Mouse (Mus musculus) testis, postnatal 10 days (tissue): ENCODE data around the gene Xiap.
"Not testable (repeated sequence)": the region's sequence is repeated elsewhere in the genome, so short reads cannot be mapped to it uniquely, and the experiment has no call there.

Source experiments
- DNase-seq: peaks from one replicate; pipeline ENCODE4 v3.0.0; 2021; ENCODE audit warnings: low spot score

Gene Xiap

GRCm38 (mm10) chrX:42059282-42060068 is at the start of gene Xiap:
Xiap (plus strand) TSS chrX:42059679.
- DNase-seq, result no peak

DNA sequence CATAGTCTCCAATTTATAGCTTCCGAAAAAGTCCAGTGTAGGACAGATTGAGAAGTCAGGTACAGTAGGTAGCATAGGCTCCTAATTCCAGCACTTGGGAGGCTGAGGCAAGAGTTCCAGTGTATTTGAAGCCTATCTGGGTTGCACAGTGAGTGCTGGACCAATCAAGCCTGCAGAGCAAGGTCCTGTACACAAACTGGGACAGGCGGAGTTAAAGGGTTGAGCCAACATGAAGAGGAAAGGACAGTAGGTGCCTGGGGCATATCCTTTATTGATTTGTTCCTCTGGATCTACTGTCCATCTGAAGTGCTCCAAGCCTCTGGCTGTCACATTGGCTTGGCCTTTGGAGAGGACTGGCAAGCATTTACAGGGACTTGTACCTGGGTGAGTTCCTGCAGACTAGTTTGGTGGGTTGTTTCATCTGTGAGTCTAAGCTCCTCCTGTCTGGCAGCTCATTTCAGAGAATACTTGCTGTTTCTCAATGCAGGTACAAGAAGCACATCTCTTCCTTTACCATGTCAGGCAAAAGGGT is 46.7 kb upstream of the Xiap start:
- DNase-seq, result no peak

DNA sequence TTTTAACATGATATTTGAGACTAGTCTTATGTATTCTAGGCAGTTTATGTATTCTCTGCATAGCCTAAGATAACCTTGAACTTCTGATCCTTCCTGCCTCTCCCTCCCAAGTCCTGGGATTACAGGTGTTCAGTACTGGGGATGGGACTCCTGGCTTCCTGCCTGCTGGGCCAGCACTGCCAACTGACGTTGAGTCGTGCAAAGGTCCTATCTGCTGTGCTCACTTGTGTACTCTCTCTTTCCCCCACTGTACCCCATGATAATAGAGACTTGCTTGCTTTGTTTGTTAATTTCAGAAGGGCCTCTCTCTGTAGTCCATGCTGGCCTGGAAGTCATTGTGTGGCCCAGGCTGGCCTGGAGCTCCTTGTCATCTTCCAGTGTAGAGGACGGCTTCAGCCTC is 45.7 kb upstream of the Xiap start:
- no peak for DNase-seq

DNA sequence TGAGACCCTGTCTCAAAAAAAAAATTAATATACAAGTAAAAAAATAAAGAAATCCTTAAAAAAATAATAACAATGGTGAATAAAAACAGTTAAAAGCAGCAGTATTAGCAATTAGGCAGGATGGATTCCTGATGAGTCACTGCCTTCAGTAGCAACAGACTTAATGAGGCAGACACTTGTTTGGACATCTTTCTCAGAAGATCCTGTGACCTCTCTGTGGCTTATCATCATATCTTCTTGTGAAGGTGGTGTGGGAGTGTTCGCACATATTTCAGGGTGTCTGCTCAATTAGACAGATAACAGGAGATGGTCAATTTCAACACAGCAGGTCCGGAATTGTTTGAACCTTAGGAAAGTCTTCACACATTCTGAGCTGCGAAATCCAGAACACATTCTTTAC is 45.0 kb upstream of the Xiap start:
- DNase-seq, result no peak

GRCm38 (mm10) chrX:42018030-42018429 is 41.4 kb upstream of the Xiap start:
- DNase-seq, result no peak

- DNase-seq, result no peak
These were observed 40.0 kb upstream of the Xiap start for GRCm38 (mm10) chrX:42019441-42019840.

DNA sequence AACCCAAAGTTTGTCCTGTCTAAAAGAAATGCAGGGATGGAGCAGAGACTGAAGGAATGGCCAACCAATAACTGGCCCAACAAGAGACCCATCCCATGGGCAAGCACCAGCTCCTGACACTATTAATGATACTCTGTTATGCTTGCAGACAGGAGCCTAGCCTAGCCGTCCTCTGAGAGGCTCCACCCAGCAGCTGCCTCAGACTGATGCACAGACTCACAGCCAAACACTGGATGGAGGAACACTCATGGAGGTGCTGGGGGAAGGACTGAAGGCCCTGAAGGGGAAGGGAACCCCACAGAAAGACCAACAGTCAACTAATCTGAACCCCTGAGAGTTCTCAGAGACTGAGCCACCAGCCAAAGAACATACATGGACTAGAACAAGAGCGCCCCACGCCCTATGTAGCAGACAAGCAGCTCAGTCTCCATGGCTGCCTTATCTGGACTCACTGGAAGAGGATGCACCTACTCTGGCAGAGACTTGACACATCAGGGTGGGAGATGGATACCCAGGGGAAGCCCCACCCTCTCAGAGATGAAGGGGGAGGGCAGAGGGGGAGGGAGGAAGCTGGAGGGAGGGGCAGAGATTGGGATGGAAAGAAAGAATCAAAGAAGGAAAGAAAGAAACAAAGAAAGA is 33.6 kb upstream of the Xiap start:
- DNase-seq, result not testable (repeated sequence)

DNA sequence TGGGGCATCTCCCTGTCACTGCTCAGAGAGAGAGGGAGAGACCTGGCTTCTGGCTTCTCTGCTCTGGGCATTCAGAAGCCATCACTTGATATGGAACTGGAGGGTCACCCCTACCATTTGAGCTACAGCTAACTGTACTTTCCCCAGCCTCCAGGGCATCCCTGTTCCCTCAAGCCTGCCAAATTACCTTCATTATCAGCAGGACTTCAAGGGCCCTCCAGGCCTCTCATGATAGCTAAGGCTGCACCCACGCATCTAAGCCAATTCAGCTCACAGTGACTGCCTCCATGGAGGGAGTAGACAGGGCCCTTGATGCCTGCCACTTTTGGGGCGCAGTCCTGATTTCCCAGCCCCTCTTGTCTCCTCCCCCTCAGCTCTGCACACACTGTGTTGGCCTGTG is 32.5 kb upstream of the Xiap start:
- DNase-seq, result not testable (repeated sequence)

DNA sequence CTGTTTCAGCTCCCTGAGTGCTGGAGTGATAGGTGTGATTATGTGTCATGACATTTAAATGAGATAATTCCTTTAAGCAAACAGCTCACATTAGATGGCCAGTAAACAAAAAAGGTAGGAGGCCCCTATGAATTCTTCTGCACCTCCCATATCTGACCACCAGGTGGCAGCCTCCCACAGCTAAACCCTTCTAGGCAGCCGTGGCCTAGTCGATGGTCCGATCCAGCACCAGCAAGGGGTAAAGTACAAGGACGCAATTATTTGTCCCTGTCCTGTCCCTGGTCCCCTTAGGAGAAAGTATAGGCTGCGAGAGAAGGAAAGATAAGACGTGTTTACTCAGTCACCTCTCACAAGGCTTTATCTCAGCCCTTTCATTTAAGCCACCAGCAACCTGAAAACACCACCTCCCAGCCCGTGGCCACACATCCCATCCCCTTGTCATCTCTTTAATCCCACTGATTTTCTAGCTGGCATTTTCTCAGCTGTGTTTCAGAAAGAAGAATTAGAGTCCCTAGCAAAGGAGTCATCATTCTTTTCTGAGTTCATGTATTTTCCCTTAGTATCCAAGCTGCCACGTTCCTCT is 26.3 kb upstream of the Xiap start:
- peak; percentile 78 for DNase-seq

- no peak for DNase-seq
These were observed 25.6 kb upstream of the Xiap start for GRCm38 (mm10) chrX:42033911-42034310.

DNA sequence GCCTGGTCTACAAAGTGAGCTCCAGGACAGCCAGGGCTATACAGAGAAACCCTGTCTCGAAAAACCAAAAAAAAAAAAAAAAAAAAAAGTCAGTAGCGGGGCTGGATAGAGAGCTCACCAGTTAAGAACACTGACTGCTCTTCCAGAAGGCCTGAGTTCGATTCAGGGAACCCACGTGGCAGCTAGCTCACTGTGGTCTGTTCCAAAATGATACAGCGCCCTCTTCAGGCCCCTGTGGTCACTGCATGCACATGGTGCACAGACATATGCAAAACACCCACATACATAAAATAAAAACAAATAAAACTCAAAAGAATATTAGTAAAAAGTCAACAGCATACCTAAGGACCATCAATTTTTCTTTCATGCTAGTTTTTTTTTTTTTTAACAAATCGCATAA is 20.0 kb upstream of the Xiap start:
- peak; percentile 41 for DNase-seq

DNA sequence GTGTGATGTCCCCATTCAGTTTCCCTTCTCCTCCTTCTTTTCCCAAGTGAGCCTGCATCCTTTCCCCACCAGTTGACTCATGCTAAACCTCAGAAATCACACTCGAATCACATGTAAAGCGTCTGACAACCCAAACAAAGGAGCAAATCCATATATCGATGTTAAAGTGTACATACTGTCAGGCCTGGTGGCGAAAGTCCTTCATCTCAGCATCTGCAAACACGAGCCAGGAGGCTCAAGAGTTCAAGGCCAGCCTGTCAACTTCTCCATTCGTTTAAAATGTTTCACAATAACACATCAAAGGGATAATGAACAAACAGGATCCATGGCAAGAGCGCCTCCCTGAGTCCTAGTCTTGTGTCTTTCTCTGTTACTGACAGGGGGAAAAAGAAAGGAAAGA is 14.5 kb upstream of the Xiap start:
- no peak for DNase-seq

DNA sequence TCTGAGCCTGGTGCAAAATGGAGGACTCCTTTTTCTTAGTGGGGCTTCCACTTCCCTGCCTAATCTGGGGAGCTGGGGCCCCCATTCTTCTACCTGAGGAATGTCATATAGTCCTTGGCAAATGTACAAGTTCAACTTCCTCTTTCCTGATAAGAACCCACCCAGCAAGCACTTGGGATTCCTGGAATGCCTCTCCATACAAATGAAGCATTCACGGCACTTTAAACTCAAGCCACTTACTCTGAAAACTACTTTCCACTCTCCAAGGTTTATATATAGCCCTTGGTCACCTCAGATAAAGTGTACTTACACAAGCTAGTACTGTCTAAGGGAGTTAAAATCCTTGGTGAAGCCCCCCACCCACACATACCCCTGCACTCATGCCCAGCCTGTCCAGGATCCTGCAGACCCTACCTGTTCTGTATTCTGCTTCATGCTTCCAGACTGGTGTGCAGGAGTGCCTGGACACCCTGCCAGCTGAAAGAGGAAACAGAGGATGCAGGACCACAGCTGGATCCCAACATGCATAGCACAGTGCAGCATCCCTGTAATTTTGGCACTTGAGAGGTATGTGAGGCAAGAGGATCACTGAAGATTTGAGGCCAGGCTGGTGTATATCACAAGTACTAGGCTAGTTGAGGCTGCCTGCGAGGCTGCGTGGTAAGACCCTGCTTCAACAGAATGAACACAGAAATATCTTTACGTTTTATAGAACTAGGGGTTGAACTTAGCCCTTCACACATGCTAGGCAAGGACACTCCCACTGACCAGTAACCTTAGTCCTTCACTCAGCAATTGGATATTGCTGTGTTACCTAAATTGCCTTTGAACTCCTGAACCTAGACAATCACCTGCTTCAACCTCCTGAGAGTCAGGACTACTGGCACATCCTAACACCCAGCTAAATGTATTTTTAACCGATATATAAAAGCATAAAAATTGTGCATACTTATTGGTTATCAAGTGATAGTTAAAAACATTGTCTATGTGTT is 8.5 kb upstream of the Xiap start:
- DNase-seq, result no peak

DNA sequence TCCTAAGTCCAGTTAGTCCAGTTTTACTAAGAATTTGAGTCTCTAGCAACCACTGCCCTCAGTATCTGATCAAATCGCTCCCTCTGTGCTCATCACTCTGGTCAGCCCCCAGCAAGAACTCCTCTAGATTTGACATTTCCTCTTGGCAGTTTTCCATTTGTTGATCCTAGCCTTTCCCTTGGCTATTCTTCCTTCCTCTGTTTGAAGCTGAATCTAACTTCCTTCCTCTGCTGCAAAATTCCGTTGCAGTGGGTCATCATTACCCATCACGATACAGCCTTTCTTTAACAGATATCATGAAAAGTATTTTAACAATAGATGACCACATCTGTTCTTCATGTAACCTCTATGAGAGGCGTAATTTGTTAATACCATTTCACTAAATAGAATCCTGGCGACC is 2.5 kb upstream of the Xiap start:
- DNase-seq, result no peak

GRCm38 (mm10) chrX:42057873-42058272 is 1.6 kb upstream of the Xiap start:
- DNase-seq, result no peak

- DNase-seq, result no peak
These were observed 4.1 kb downstream of the Xiap start for GRCm38 (mm10) chrX:42063621-42064020.

DNA sequence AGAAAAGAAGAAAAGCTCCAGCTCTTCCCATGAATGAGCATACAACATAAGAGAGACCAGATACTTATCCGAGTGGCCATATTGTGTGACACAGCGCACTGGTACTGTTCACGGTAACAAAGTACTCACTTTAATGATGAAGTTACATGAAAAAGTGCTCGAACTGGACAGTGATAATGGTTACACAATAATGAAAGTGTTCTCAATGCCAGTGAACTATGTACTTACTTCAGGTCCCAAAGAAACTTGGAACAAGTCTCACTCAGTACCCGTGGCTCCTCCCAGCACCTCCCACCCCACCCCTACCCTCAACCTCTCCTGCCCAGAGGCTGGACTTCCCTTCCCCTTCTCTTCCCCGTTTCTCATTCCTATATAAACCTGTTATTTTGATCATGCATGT is 5.6 kb downstream of the Xiap start:
- DNase-seq, result no peak

DNA sequence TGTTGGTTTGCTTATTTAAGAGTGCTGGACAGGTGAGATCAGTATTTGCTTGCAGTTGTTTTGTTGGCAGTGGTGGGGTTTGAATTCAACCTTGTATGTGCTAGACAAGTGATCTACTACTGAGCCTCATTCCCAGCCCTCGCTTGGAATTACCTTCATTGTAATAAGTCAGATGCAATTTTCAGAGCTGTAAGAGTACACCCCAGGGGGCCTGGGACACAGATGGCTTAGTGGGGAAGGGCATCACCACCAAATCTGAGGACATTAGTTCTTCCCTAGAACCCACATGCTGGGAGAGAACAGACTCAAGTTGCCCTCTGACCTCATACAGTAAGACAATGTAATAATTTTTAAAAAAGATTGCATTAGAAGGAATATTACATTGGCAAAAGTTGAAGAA is 7.3 kb downstream of the Xiap start:
- no peak for DNase-seq

DNA sequence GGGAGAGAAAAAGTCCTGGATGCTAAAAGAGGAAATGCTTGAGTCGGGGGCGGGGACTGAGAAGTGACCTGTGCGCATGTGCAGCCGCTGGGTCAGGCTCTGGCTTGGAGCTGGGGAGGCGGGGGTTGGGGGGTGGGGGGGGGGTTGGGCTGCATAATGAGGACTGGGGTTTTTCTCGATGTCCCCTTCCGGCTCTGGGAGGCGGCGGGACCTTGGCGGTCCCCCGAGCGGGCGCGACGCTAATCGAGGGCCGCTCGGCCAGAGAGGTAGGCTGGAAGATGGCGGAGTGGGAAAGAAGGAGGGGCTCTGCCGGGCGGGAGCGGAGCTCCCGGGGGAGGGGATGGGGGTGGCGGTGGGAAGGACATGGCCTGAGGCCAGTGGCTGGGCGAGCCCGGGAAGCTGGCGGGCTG is 8.3 kb downstream of the Xiap start:
- DNase-seq, result peak; percentile 80

DNA sequence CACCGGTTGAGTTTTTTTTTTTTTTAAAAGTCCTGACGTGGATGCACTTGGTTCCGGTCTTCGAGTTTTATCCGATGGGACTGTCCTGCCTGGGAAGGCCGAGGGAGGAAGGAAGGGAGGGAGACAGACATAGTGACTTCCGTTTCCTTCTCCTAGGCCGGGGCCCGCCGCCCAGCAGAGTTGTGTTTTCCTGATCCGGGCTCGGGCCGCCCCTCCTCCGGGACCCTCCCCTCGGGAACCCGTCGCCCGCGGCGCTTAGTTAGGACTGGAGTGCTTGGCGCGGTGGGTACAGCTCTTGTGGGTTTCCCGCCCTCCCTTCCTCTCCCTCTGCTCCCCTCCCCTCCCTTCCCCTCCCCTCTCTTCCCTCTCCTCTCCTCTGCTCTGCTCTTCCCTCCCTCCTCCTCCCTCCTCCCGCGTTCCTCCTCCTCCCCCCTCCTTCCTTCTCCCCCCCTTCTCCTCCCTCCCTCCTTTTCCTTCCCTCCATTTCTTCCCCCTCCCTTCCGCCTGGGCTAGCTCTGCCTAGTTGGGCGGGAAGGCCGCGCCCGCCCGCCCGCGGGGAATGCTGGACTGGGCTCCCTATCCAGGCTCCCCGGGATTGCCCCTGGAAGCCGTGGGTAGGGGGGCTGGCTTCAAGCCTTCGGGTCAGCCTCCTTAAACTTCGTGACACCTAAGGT is 8.9 kb downstream of the Xiap start:
- peak; percentile 75 for DNase-seq

GRCm38 (mm10) chrX:42068875-42069257 is 9.4 kb downstream of the Xiap start:
- no peak for DNase-seq
